Mouse (Mus musculus) heart, postnatal 36 days (tissue): ENCODE data around the gene Rasgrp3. TPM values are rescaled to one million over a fixed set of nuclear protein-coding genes. Genes with fewer than 3 reads are reported as not detected.
"Not testable (repeated sequence)": the region's sequence is repeated elsewhere in the genome, so short reads cannot be mapped to it uniquely, and the experiment has no call there.

ENCODE experiments used
- DNase-seq, 2 experiments: peaks; one replicate each; pipeline ENCODE4 v3.0.0; 2021 to 2022
- intact Hi-C: fragments of 180-260 bp; cut with DNase I; formaldehyde crosslinking; loops from one replicate; pipeline ENCODE4 v1.15.1; 2025
- total RNA-seq, 2 experiments: library from RNA; stranded (reverse); gene quantifications; 2 replicates each; pipeline ENCODE4 v1.2.3; 2021

Gene Rasgrp3
- total RNA-seq, 2 experiments from 2014 or later, result 23.3 TPM

DNA sequence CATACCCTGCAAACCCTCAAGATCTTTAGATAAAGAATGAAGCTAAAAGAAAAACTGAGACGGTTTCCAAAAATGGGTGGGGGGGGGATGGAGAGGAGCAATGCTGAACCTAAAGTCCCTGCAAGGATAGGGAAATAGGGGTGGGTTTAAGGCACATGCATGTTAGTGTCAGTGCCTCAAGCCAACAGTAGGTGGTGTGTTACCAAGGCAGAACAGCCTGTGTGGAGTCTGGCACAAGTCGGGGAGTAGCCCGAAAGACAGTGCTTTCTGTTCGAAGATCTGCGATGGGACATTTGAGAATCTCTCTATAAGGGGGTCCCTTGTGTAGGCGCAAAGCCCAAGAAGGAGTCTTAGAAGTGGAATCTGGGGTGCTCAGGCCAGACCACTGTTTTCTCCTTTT is 24.9 kb downstream of the Rasgrp3 start:
- no peak for DNase-seq
- intact Hi-C loops, result loop anchor here (5.0 kb wide), 1 partner anchor 77 kb away; no protein-coding TSS in a partner anchor

DNA sequence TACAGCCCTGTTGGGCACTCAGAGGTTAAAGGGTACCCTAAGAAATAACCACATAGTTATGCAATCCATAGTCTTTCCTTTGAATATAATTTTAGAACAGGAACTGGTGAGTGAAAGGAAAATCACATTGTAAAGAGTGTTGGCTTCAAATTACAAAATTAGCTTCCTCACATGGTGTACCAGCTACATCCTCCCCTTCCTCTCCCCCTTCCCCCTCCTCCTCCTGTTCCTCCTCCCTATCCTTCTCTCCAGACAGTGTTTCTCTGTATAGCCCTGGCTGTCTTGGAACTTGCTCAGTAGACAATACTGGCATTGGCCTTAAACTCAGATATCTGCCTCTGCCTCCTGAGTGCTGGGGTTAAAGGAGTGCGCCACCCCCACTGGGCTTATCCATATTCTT is 26.1 kb downstream of the Rasgrp3 start:
- intact Hi-C loops, result loop anchor here (5.0 kb wide), 1 partner anchor 76 kb away; no protein-coding TSS in a partner anchor

GRCm38 (mm10) chr17:75463223-75463622 is 27.5 kb downstream of the Rasgrp3 start:
- intact Hi-C loops, result loop anchor here (5.0 kb wide), 1 partner anchor 74 kb away; no protein-coding TSS in a partner anchor

More for the DNA sequence above, 26.1 kb downstream of the Rasgrp3 start:
- no peak for DNase-seq

DNA sequence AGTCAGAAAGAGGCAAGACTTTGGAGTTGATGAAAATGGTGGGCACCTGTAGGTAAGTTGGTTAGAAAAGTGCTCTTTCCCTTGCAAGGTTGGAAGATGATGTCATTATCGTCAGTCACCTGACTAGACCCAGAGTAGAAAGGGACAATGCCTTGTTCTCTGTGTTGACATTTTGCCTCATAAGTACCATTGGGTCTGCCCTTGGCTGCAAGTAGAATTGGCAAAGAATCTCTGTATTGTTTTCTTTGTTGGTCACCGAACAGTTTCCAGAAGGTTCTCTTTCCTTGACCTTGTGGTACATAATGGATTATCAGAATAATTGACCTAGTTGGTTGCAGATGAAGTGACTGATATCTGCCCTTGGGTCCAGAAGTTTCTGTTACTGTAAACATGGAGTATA is 27.9 kb downstream of the Rasgrp3 start:
- DNase-seq, result no peak
- intact Hi-C loops, result loop anchor here (5.0 kb wide), 1 partner anchor 74 kb away; no protein-coding TSS in a partner anchor

More at GRCm38 (mm10) chr17:75463223-75463622, 27.5 kb downstream of the Rasgrp3 start:
- not testable (repeated sequence) for DNase-seq

DNA sequence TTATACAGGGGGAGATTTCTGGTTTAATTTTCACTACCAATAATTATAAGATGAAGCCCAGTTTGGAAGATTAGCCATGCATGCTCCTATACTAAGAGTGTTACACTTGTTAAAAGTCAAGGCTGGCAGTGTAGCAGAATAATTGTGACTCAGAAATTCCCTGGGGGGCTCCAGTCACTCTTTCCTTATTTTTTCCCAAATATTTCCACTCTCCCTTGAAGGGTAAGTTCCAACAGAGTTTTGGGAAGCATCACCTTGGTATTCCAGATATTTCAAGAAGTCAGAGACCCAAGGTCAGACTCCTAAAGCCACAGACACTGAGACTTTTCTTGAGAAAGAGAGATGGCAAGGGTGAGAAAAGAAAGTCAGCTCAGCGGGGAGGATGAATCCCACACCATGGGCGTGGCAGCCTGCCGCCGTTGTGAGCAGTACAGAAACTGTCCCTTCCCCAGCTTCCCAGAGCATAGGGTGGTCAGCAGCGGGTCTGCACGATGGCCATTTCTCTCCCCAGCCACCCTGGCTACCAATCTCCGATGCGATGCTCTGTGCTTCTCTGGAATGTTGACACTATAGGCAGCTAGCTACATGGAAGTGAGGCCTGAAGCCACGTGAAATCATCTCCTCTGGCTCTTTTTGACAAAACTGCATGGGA is 28.8 kb downstream of the Rasgrp3 start:
- intact Hi-C loops, result loop anchor here (5.0 kb wide), 1 partner anchor 73 kb away; no protein-coding TSS in a partner anchor
- peak in 1 of 2 experiments; percentile 14 for DNase-seq

- intact Hi-C loops, result loop anchor here (5.0 kb wide), 1 partner anchor 72 kb away; no protein-coding TSS in a partner anchor
- peak; percentile 75 to 78 for DNase-seq
Observed at GRCm38 (mm10) chr17:75464983-75465634, 29.4 kb downstream of the Rasgrp3 start.

DNA sequence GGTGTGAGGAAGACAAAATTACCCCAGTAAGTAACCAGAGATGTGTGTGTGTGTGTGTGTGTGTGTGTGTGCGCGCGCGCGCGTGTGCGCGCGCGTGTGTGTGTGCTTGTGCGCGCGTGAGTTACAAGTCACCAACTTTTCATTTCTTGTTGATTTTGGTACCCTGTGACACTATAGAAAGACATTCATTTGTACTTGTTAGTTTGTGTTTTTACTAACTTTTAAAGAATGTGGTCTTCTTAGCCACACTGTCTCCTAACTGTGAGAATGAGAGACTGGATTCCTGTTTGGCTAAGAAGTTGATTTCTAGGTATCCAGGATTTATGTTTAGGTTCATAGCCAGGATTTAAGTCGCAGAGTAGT is 29.9 kb downstream of the Rasgrp3 start:
- no peak for DNase-seq
- intact Hi-C loops, result no loop called here

- DNase-seq, result no peak
- intact Hi-C loops, result no loop called here
Observed at GRCm38 (mm10) chr17:75466948-75467347, 31.3 kb downstream of the Rasgrp3 start.

DNA sequence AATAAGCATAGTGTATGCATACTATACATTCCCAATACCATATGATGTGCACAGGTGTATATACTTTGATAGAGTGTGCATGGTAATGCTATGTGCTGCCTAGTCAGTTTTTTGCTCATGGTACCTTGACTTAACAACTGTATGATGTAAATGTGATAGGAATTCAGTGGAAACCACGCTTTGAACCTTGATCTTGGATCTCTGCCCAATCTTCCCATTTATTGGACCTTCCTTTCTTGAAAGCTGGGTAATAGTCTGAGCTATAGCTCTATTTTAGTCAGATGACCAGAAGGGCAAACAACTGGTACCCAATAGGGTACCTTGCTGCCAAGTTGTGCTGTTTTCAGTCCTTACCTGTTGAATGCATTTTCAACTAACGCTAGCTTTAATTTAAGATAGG is 31.8 kb downstream of the Rasgrp3 start:
- intact Hi-C loops, result no loop called here
- DNase-seq, result no peak

DNA sequence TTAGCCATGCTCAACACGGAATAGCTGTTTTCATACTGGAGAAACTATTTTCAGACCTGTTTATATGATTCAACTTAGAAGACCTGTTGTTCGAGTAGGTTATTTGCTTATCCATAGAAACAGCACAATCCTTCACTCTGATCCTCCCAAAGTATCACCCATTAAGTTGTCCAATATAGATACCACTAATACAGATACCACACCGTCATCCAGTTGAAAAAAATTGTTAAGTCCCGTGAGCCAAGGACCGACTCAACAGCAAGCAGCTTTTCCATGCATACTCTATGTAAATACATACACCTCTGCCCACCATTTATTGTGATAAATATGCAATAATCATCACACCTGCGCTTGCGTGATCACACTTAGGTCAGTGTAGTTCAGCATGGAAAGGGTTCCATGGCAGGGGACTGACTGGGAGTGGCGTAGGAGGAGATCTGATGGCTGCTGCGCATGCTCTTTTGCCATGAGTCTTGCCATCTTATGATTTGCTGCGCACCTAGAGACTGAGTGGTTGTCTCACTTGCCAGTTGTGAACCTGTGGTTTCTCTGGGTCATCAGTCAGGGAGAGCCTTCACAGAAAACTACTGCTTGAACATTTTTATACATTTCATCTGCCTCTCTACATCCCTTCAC is 32.9 kb downstream of the Rasgrp3 start:
- DNase-seq, result no peak
- intact Hi-C loops, result no loop called here

DNA sequence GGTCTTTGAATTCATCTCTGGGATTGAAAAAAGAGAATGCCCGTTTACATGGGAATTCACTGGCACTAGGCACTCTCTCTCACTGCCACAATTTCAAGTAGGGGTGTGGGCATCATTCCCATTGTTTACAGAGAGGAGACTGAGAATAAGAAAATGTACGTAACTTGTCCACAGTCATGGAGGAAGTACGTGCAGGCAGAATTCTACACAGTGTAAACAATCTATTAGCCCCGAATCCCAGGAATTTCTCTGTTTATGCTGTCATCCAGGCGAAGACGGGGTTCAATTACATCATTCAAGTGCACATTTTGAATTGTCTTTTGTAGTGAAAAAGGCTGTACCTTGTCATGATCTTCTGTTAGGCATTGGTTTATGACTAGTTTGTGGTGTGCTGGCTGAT is 34.6 kb downstream of the Rasgrp3 start:
- no peak for DNase-seq
- intact Hi-C loops, result no loop called here

GRCm38 (mm10) chr17:75470885-75471610 is 35.4 kb downstream of the Rasgrp3 start:
- no peak for DNase-seq
- intact Hi-C loops, result no loop called here

- DNase-seq, result no peak
- intact Hi-C loops, result no loop called here
Observed at GRCm38 (mm10) chr17:75471644-75472253, 36.1 kb downstream of the Rasgrp3 start.

DNA sequence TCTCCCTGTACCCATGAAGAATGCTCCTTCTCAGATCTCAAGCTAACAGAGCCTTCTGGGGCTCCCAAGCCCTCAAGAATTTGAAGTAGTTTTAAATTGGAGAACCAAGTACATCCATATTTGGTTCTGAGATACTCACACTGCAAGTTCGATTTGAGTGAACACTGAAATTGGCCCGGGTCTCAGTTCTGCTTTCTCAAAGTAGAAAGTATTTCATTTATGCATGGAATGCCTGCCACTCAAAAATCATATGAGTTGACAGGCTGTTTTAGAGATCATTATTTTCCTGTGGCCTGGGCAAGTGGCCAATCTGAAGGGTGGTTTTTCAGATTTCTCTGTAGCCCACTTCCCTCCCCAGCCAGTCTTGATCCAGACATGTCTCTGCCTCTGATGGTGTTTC is 36.7 kb downstream of the Rasgrp3 start:
- intact Hi-C loops, result no loop called here
- DNase-seq, result peak; percentile 25 to 32

- DNase-seq, result no peak
- intact Hi-C loops, result no loop called here
Observed at GRCm38 (mm10) chr17:75475985-75476384, 40.3 kb downstream of the Rasgrp3 start.

DNA sequence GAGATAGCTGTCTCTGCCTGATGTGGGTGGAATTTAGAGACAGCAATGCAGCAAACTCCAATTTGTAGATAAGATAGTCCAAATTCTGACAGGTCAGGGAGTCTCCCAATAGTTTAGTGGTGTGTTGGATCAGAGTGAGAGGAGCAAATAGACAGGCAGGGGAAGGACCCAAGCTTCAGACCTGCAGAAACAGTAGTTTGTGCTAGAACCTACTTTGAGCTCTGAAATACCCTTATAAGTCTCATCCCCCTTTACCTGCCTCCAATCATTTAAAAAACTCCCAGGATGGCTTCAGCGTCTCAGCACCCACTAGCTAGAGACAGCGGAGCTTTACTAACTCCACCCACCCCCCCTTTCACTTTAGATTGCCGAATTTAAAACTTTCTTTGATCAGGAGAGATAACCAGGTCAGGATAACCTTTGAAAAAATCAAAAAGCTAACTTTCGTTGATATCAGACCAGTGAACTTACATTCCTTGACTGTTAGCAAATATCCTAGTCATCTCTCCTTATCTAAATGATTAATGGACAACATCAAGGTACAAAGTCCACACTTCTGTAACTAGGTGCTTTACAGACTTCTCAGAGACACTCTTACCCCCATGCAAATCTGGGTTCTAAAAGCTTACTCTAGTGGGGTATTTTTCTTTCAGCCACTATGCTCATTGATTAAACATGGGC is 41.2 kb downstream of the Rasgrp3 start:
- intact Hi-C loops, result no loop called here
- no peak for DNase-seq

GRCm38 (mm10) chr17:75477655-75478054 is 42.0 kb downstream of the Rasgrp3 start:
- no peak for DNase-seq
- intact Hi-C loops, result no loop called here

DNA sequence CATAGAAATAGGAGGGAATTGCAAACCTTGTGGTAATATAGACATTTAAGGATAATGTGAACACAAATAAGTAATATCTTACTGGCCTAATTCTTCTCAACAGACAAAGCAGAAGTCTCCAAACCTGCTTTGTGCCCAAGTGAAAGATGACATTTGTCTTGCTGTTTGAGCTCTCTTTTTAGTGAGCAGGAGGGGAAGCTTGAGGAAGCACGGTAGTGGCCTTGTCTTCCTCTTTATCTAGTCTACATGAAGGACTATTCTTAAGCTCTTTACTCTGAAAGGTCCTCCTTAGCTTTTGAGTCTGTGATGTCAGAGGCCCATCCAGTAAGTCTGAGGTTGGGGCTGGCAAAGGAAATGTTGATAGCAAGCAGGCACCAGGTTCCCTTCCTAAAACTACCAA is 43.1 kb downstream of the Rasgrp3 start:
- intact Hi-C loops, result no loop called here
- DNase-seq, result no peak

- intact Hi-C loops, result no loop called here
- DNase-seq, result no peak
Observed at GRCm38 (mm10) chr17:75479663-75480062, 44.0 kb downstream of the Rasgrp3 start.

GRCm38 (mm10) chr17:75480379-75480778 is 44.7 kb downstream of the Rasgrp3 start:
- intact Hi-C loops, result no loop called here
- DNase-seq, result no peak
